Mouse (Mus musculus) neural tube, embryonic 13.5 days (tissue): Measurements from ENCODE around the gene Map2k4. TPM values are rescaled to one million over a fixed set of nuclear protein-coding genes. Genes with fewer than 3 reads are reported as not detected.

Source experiments
- microRNA counts: library from miRNA; unstranded; fragments of <30 nt; microRNA quantifications from one replicate; lab custom pipeline; 2016
- microRNA-seq: library from miRNA; unstranded; fragments of <30 nt; microRNA quantifications from one replicate; pipeline ENCODE4, GENCODE M21; 2016
- polyA plus RNA-seq: library from polyadenylated mRNA; unstranded; fragments of >200 nt; fragmentation: Nextera tagmentation; extraction: Ambion mirVana; gene quantifications from 2 replicates; pipeline ENCODE4 v1.2.1, GENCODE M21; 2015

The Map2k4 gene
- polyA plus RNA-seq, 1 experiment from 2014 or later = 80.9 TPM

MicroRNAs within 50 kb of the gene (microRNA counts, 519-probe panel; counts per million panel counts)
- not detected for microRNA mmu-miR-744 (lab: Ali Mortazavi, UCI)

Small RNA genes lying within 50 kb of the gene (microRNA-seq; reads per million reads assigned to microRNA genes)
- gene Mir744 = 3,868 reads per million, percentile 91 among the genes with 10 or more reads in this experiment

Other genes starting within 250 kb of the Map2k4 start
- 19.6 and 20.3 TPM in 2 replicates for gene Zkscan6, start 18.9 kb upstream of the Map2k4 start, polyA plus RNA-seq